Mouse (Mus musculus) forebrain, embryonic 11.5 days (tissue): Measurements from ENCODE around the gene Olfr1269. TPM values are rescaled to one million over a fixed set of nuclear protein-coding genes. Genes with fewer than 3 reads are reported as not detected.

Source experiments
- ATAC-seq: fragments of 200-750 bp; cut with Nextera tagmentation; replicated peaks from 2 replicates; pipeline ENCODE4 v1.8.0; 2017; ENCODE audit warnings: moderate TSS enrichment; ENCODE audit not compliant: low FRiP score
- DNase-seq: peaks from one replicate; pipeline ENCODE4 v3.0.0-alpha.2; 2017; ENCODE audit warnings: low spot score
- H3K27ac ChIP-seq: fragments of 300-500 bp; sonication (generic); 2 replicates; pipeline ENCODE4 v1.5.1; 2014; ENCODE audit warnings: low read depth, low read length
- H3K27me3 ChIP-seq: fragments of 300-500 bp; sonication (generic); 2 replicates; pipeline ENCODE4 v1.6.1; 2014; ENCODE audit warnings: mild to moderate bottlenecking, low read length, mixed read lengths; ENCODE audit not compliant: control insufficient read depth, insufficient read depth
- H3K36me3 ChIP-seq: fragments of 300-500 bp; sonication (generic); 2 replicates; pipeline ENCODE4 v1.6.1; 2014; ENCODE audit warnings: mild to moderate bottlenecking, low read length, moderate library complexity, mixed read lengths; ENCODE audit not compliant: control insufficient read depth, insufficient read depth
- H3K4me1 ChIP-seq: fragments of 300-500 bp; sonication (generic); replicated peaks from 2 replicates; pipeline ENCODE4 v1.6.1; 2014; ENCODE audit warnings: low read length, mixed read lengths; ENCODE audit not compliant: control insufficient read depth, insufficient read depth
- H3K4me2 ChIP-seq: fragments of 300-500 bp; sonication (generic); 2 replicates; pipeline ENCODE4 v1.6.1; 2014; ENCODE audit warnings: low read depth, mild to moderate bottlenecking, low read length, moderate library complexity, mixed read lengths; ENCODE audit not compliant: severe bottlenecking
- H3K4me3 ChIP-seq: fragments of 300-500 bp; sonication (generic); 2 replicates; pipeline ENCODE4 v1.5.1; 2014; ENCODE audit warnings: low read depth, low read length
- H3K9ac ChIP-seq: fragments of 300-500 bp; sonication (generic); 2 replicates; pipeline ENCODE4 v1.6.1; 2014; ENCODE audit warnings: low read length
- H3K9me3 ChIP-seq: fragments of 300-500 bp; sonication (generic); 2 replicates; pipeline ENCODE4 v1.6.1; 2016; ENCODE audit warnings: low read length, mixed read lengths; ENCODE audit not compliant: control insufficient read depth
- WGBS: fragments of 180-500 bp; shearing (Covaris S2); extraction: QIAGEN DNeasy Blood & Tissue Kit; methylation state at CpG from one replicate; pipeline ENCODE4 v1.1.7; 2014; 5-methylcytosine and 5-hydroxymethylcytosine counted together
- polyA plus RNA-seq: library from polyadenylated mRNA; unstranded; fragments of >200 nt; fragmentation: Nextera tagmentation; extraction: Ambion mirVana; gene quantifications from 2 replicates; pipeline ENCODE4 v1.2.1, GENCODE M21; 2014

Gene Olfr1269
- polyA plus RNA-seq, result not detected in 2 replicates

- WGBS, result 93% methylated on average over 1 of the region's 1 CpGs
- no peaks in the 10 kb centered on the region for H3K36me3 ChIP-seq
- DNase-seq (no peak), ATAC-seq (no peak)
- no peak within 1 kb of the TSS for H3K4me3 ChIP-seq
- H3K27me3 ChIP-seq, result no peaks in the 10 kb centered on the region
- no peak within 1 kb of the TSS for H3K9ac ChIP-seq
- H3K4me2 ChIP-seq, result no peak within 1 kb of the TSS
- H3K9me3 ChIP-seq, result no peaks in the 10 kb centered on the region
- no peaks in the 10 kb centered on the region for H3K4me1 ChIP-seq
- no peak within 1 kb of the TSS for H3K27ac ChIP-seq
Observed at GRCm38 (mm10) chr2:90121312-90121711, at the start of gene Olfr1269. Gene Olfr1269, minus strand, starts transcription at chr2:90121412.

GRCm38 (mm10) chr2:90153916-90154315 lies 32.7 kb upstream of the Olfr1269 start:
- 93% methylated on average over 9 of the region's 9 CpGs for WGBS
- no peaks in the 10 kb centered on the region for H3K9me3 ChIP-seq
- ATAC-seq, result no peak
- H3K27me3 ChIP-seq, result no peaks in the 10 kb centered on the region
- no peak overlapping the region for H3K9ac ChIP-seq
- H3K4me3 ChIP-seq, result no peak overlapping the region
- H3K36me3 ChIP-seq, result no peaks in the 10 kb centered on the region
- no peak overlapping the region for H3K27ac ChIP-seq
- H3K4me2 ChIP-seq, result no peak overlapping the region
- H3K4me1 ChIP-seq, result no peaks in the 10 kb centered on the region
- no peak for DNase-seq

GRCm38 (mm10) chr2:90152991-90153390 lies 31.8 kb upstream of the Olfr1269 start, which contains the start of gene Olfr1270:
Gene Olfr1270, minus strand, starts transcription at chr2:90153091.
- H3K27ac ChIP-seq, result no peak within 1 kb of the TSS
- no peak within 1 kb of the TSS for H3K4me3 ChIP-seq
- H3K9me3 ChIP-seq, result no peaks in the 10 kb centered on the region
- DNase-seq (no peak), ATAC-seq (no peak)
- H3K4me1 ChIP-seq, result no peaks in the 10 kb centered on the region
- 89% methylated on average over 3 of the region's 3 CpGs for WGBS
- no peaks in the 10 kb centered on the region for H3K36me3 ChIP-seq
- no peak within 1 kb of the TSS for H3K9ac ChIP-seq
- no peak within 1 kb of the TSS for H3K4me2 ChIP-seq
- H3K27me3 ChIP-seq, result no peaks in the 10 kb centered on the region

GRCm38 (mm10) chr2:90142196-90142595 lies 21.0 kb upstream of the Olfr1269 start, which contains the start of gene Olfr32:
Gene Olfr32, minus strand, starts transcription at chr2:90142296.
- ATAC-seq (no peak), DNase-seq (no peak)
- H3K9me3 ChIP-seq, result no peaks in the 10 kb centered on the region
- no peaks in the 10 kb centered on the region for H3K36me3 ChIP-seq
- no peaks in the 10 kb centered on the region for H3K27me3 ChIP-seq
- H3K27ac ChIP-seq, result no peak within 1 kb of the TSS
- H3K4me1 ChIP-seq, result no peaks in the 10 kb centered on the region
- H3K9ac ChIP-seq, result no peak within 1 kb of the TSS
- no peak within 1 kb of the TSS for H3K4me2 ChIP-seq
- no peak within 1 kb of the TSS for H3K4me3 ChIP-seq

- WGBS, result 81% methylated on average over 2 of the region's 2 CpGs
- Histone ChIP-seq H3K27me3 (no peaks in the 10 kb centered on the region), H3K4me1 (no peaks in the 10 kb centered on the region), H3K27ac (no peak overlapping the region), H3K36me3 (no peaks in the 10 kb centered on the region), H3K9ac (no peak overlapping the region), H3K4me3 (no peak overlapping the region), H3K4me2 (no peak overlapping the region), H3K9me3 (no peaks in the 10 kb centered on the region)
- ATAC-seq (no peak), DNase-seq (no peak)
Observed at GRCm38 (mm10) chr2:90070065-90070464, 51.1 kb downstream of the Olfr1269 start.

Other genes starting within 250 kb of the Olfr1269 start
- gene Olfr1257, start 243.0 kb downstream of the Olfr1269 start, polyA plus RNA-seq, result not detected in 2 replicates
- not detected in 2 replicates for gene Olfr1258, start 194.1 kb downstream of the Olfr1269 start, polyA plus RNA-seq
- gene Olfr1259, start 172.7 kb downstream of the Olfr1269 start, polyA plus RNA-seq, result not detected in 2 replicates
- not detected in 2 replicates for gene Olfr1260, start 147.1 kb downstream of the Olfr1269 start, polyA plus RNA-seq
- not detected in 2 replicates for gene Olfr1261, start 130.2 kb downstream of the Olfr1269 start, polyA plus RNA-seq
- gene Olfr1262, start 121.3 kb downstream of the Olfr1269 start, polyA plus RNA-seq, result not detected in 2 replicates
- not detected in 2 replicates for gene Olfr1263, start 109.3 kb downstream of the Olfr1269 start, polyA plus RNA-seq
- gene Olfr1264, start 95.8 kb downstream of the Olfr1269 start, polyA plus RNA-seq, result not detected in 2 replicates
- not detected in 2 replicates for gene Olfr1265, start 86.1 kb downstream of the Olfr1269 start, polyA plus RNA-seq
- gene Olfr140, start 57.8 kb downstream of the Olfr1269 start, polyA plus RNA-seq, result not detected in 2 replicates
- not detected in 2 replicates for gene Olfr32, start 20.9 kb upstream of the Olfr1269 start, polyA plus RNA-seq
- not detected in 2 replicates for gene Olfr1270, start 31.7 kb upstream of the Olfr1269 start, polyA plus RNA-seq
- not detected in 2 replicates for gene Olfr1506, start 103.1 kb upstream of the Olfr1269 start, polyA plus RNA-seq
- gene Olfr142, start 136.2 kb upstream of the Olfr1269 start, polyA plus RNA-seq, result not detected in 2 replicates
- not detected in 2 replicates for gene Olfr1271, start 149.6 kb upstream of the Olfr1269 start, polyA plus RNA-seq
- gene Olfr1272, start 171.4 kb upstream of the Olfr1269 start, polyA plus RNA-seq, result not detected in 2 replicates
- gene Gm13769, start 200.8 kb upstream of the Olfr1269 start, polyA plus RNA-seq, result not detected in 2 replicates